Mouse (Mus musculus) intestine, postnatal 0 days (tissue): ENCODE data around the gene Naxe. TPM values are rescaled to one million over a fixed set of nuclear protein-coding genes. Genes with fewer than 3 reads are reported as not detected.

ENCODE experiments used
- ATAC-seq: fragments of 200-750 bp; cut with Nextera tagmentation; 2 replicates; pipeline ENCODE4 v1.8.0; 2017; ENCODE audit warnings: mild to moderate bottlenecking, moderate TSS enrichment, moderate library complexity
- H3K27ac ChIP-seq: fragments of 300-500 bp; sonication (generic); 2 replicates; pipeline ENCODE4 v1.5.1; 2014; ENCODE audit warnings: mild to moderate bottlenecking, low read depth, low read length, moderate library complexity
- H3K27me3 ChIP-seq: fragments of 300-500 bp; sonication (generic); replicated peaks from 2 replicates; pipeline ENCODE4 v1.6.1; 2014; ENCODE audit warnings: low read length, mixed read lengths; ENCODE audit not compliant: control insufficient read depth, insufficient read depth
- H3K36me3 ChIP-seq: fragments of 300-500 bp; sonication (generic); 2 replicates; pipeline ENCODE4 v1.6.1; 2014; ENCODE audit warnings: mild to moderate bottlenecking, moderate library complexity; ENCODE audit not compliant: control insufficient read depth, insufficient read depth
- H3K4me1 ChIP-seq: fragments of 300-500 bp; sonication (generic); replicated peaks from 2 replicates; pipeline ENCODE4 v1.6.1; 2014; ENCODE audit warnings: antibody characterized with exemption, low read length, mixed read lengths; ENCODE audit not compliant: control insufficient read depth, insufficient read depth
- H3K4me2 ChIP-seq: fragments of 300-500 bp; sonication (generic); replicated peaks from 2 replicates; pipeline ENCODE4 v1.6.1; 2014; ENCODE audit warnings: low read depth, mild to moderate bottlenecking, moderate library complexity
- H3K4me3 ChIP-seq: fragments of 300-500 bp; sonication (generic); 2 replicates; pipeline ENCODE4 v1.5.1; 2014; ENCODE audit warnings: low read depth, low read length
- H3K9ac ChIP-seq: fragments of 300-500 bp; sonication (generic); 2 replicates; pipeline ENCODE4 v1.6.1; 2014; ENCODE audit warnings: mild to moderate bottlenecking, low read depth, low read length
- H3K9me3 ChIP-seq: fragments of 300-500 bp; sonication (generic); 2 replicates; pipeline ENCODE4 v1.6.1; 2016; ENCODE audit warnings: mixed run types; ENCODE audit not compliant: control insufficient read depth
- CTCF ChIP-seq: sonication (generic); IDR thresholded peaks from 2 replicates; pipeline ENCODE4 v1.5.1; 2016; ENCODE audit warnings: low read depth, mild to moderate bottlenecking, control low read depth, antibody characterized with exemption, moderate library complexity
- WGBS: fragments of 180-500 bp; shearing (Covaris S2); extraction: QIAGEN DNeasy Blood & Tissue Kit; methylation state at CpG from one replicate; pipeline ENCODE4 v1.1.7; 2014; 5-methylcytosine and 5-hydroxymethylcytosine counted together
- polyA plus RNA-seq: library from polyadenylated mRNA; unstranded; fragments of >200 nt; fragmentation: Nextera tagmentation; extraction: Ambion mirVana; gene quantifications from 2 replicates; pipeline ENCODE4 v1.2.1, GENCODE M21; 2015

The Naxe gene
- polyA plus RNA-seq, 1 experiment from 2014 or later = 109 TPM

DNA sequence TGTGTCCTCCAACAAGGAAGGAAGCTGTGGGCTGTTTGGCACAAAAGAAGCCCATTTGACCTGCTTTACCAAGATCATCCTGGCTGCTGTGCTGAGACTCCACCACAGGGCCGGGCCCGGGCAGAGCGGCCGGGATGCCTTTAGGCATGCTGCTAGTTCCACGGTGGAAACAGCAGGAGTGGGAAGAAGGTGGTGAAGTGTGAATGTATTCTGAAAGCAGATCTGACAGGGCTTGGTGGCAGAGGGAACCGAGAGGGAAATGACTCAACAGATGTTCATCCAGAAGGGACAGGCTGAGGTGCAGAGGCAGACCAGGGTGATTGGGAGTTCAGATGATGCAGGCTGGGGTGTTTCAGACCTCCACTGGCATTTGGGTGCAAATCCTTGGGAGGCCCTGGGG lies 39.4 kb upstream of the Naxe start:
- 86% methylated on average over 6 of the region's 6 CpGs for WGBS
- ATAC-seq = no peak
- Histone ChIP-seq H3K4me2 (no peak overlapping the region), H3K9ac (no peak overlapping the region), H3K36me3 (peaks cover 55% of the 10 kb centered on the region), H3K27ac (no peak overlapping the region), H3K27me3 (no peaks in the 10 kb centered on the region), H3K4me3 (no peak overlapping the region), H3K9me3 (no peaks in the 10 kb centered on the region), H3K4me1 (no peaks in the 10 kb centered on the region)
- TF ChIP-seq CTCF = no peak

DNA sequence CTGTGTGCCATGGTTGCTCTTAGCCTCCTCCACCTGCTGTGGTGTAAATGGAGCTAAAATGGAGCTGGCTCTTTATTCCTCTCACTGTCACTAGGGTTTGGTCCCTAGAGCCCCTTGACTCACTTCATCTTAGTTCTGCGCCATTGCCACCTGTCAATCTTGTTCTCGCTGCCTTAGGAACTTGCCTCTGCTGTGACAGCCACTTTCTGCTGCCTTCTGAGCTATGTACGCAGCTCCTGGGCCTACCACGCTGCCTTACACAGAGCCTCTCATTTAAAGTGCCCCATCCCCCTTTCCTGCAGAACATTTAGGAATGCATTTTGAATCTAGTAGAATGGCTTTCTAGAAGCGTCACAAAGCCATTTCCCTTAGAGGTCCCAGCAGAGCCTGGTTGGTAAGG lies 35.8 kb upstream of the Naxe start:
- H3K4me1 ChIP-seq = no peaks in the 10 kb centered on the region
- no peaks in the 10 kb centered on the region for H3K9me3 ChIP-seq
- no peak overlapping the region for H3K4me3 ChIP-seq
- peaks cover 56% of the 10 kb centered on the region for H3K36me3 ChIP-seq
- H3K9ac ChIP-seq = no peak overlapping the region
- no peak for TF ChIP-seq CTCF
- H3K4me2 ChIP-seq = no peak overlapping the region
- 91% methylated on average over 5 of the region's 5 CpGs for WGBS
- no peaks in the 10 kb centered on the region for H3K27me3 ChIP-seq
- ATAC-seq = no peak
- no peak overlapping the region for H3K27ac ChIP-seq

DNA sequence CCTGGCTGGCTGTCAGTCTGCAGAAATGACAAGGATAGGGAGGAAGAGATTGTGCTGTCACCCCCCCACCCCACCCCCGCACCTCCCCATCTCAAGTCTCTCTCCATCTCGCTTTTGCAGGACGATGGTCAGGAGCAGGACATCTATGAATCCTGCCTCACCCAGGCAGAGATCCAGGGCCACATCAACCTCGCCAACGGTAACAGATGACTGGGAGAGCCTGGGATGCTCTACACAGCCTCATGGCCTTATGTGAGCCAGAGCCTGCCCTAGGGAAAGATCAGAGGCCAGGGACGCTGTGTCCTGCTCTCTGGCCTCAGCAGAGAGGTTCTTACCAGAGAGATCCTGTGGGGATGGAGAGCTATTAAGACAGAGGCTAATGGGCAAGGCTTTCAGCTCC lies 32.3 kb upstream of the Naxe start:
- no peak for TF ChIP-seq CTCF

DNA sequence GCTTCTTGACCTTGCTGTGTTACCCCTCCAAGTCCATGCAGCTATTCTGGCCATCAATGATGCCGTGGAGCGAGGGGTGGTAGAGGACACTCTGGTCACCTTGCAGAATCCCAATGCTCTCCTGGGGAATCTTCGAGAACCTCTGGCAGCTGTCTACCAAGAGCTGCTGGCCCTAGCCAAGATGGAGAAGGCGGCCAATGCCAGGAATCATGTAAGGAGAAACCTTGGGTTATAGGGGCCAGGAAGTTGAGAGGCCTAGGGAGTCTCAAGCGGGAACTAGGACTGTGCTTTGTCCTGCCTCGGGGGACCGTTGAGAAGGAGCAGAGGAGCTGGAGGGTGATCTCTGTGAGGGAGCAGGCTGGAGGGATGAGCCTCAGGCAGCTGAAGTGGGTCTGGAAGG lies 31.8 kb upstream of the Naxe start:
- WGBS = 95% methylated on average over 7 of the region's 7 CpGs
- no peak overlapping the region for H3K4me2 ChIP-seq
- H3K27me3 ChIP-seq = no peaks in the 10 kb centered on the region
- no peak overlapping the region for H3K27ac ChIP-seq
- no peak for ATAC-seq
- H3K9me3 ChIP-seq = no peaks in the 10 kb centered on the region
- no peaks in the 10 kb centered on the region for H3K4me1 ChIP-seq
- TF ChIP-seq CTCF = no peak
- H3K4me3 ChIP-seq = no peak overlapping the region
- peaks cover 55% of the 10 kb centered on the region for H3K36me3 ChIP-seq
- H3K9ac ChIP-seq = no peak overlapping the region

More for the DNA sequence above, 32.3 kb upstream of the Naxe start:
- Histone ChIP-seq H3K4me2 (no peak overlapping the region), H3K27ac (no peak overlapping the region), H3K9me3 (no peaks in the 10 kb centered on the region), H3K9ac (no peak overlapping the region), H3K36me3 (peaks cover 55% of the 10 kb centered on the region), H3K27me3 (no peaks in the 10 kb centered on the region), H3K4me1 (no peaks in the 10 kb centered on the region), H3K4me3 (no peak overlapping the region)
- ATAC-seq = no peak
- WGBS = 84% methylated on average over 6 of the region's 6 CpGs

DNA sequence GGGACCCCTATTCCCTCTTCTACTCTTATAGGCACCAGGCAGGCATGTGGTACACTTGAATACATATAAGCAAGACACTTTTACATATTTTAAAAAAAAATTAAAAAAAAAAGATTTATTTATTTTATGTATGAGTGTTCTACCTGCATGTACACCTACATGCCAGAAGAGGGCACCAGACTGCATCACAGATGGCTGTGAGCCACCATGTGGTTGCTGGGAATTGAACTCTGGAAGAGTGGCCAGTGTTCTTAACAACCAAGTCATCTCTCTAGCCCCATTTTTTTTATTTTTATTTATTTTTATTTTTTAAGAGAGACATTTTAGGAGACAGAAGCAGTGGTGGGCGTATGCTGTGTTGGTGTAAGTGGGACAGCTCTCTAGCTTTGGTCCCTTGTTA lies 29.4 kb upstream of the Naxe start:
- TF ChIP-seq CTCF = peak; percentile 82
- Histone ChIP-seq H3K4me2 (no peak overlapping the region), H3K27ac (no peak overlapping the region), H3K9ac (no peak overlapping the region), H3K9me3 (no peaks in the 10 kb centered on the region), H3K4me3 (no peak overlapping the region), H3K27me3 (no peaks in the 10 kb centered on the region), H3K4me1 (no peaks in the 10 kb centered on the region), H3K36me3 (peaks cover 40% of the 10 kb centered on the region)
- ATAC-seq = no peak
- WGBS = 95% methylated on average over 1 of the region's 1 CpGs

DNA sequence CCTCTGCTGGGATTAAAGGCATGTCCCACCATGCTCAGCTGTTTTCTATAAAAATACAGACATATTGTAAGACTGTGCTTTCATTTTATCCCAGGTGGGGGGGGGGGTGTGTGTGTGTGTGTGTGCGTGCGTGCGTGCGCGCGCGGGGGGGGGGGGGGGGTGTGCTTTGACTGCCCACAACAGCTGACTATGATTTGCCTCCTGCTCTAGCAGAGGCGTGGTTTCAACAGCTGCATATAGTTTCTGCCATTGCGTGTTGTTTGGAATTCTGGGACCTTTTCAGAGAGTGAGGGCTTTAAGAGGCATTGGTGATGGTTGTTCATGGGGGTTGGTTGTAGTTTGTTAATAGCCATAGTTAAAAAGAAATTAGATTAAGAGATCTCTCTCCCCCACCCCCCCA lies 27.2 kb upstream of the Naxe start:
- Histone ChIP-seq H3K9ac (no peak overlapping the region), H3K27me3 (no peaks in the 10 kb centered on the region), H3K36me3 (peaks cover 19% of the 10 kb centered on the region), H3K4me2 (no peak overlapping the region), H3K4me3 (no peak overlapping the region), H3K4me1 (0 out of 2 replicates have a peak, but pooled peaks cover 4% of the 10 kb centered on the region), H3K9me3 (no peaks in the 10 kb centered on the region), H3K27ac (no peak overlapping the region)
- no peak for TF ChIP-seq CTCF
- ATAC-seq = no peak
- WGBS = 90% methylated on average over 6 of the region's 9 CpGs

DNA sequence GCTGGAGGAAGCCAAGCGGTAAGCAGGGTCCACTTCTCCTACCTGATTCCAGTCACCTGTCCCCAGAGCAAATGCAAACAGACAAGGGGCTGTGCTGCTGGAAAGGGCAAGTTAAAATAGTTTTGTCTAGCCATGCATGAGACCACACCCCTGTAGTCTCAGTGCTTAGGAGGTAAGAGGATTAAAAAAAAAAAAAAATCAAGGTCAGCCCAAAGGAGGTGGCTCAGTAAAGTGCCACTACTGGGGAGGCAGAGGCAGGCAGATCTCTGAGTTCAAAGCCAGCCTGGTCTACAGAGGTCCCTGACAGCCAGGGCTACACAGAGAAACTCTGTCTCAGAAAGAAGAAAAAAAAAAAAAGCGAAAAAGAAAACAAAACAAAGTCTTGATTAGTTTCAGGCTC lies 25.7 kb upstream of the Naxe start:
- H3K27ac ChIP-seq = no peak overlapping the region
- no peak for TF ChIP-seq CTCF
- H3K4me2 ChIP-seq = no peak overlapping the region
- H3K36me3 ChIP-seq = peaks cover 10% of the 10 kb centered on the region
- WGBS = 97% methylated on average over 2 of the region's 2 CpGs
- no peak for ATAC-seq
- no peak overlapping the region for H3K4me3 ChIP-seq
- no peaks in the 10 kb centered on the region for H3K9me3 ChIP-seq
- H3K4me1 ChIP-seq = 0 out of 2 replicates have a peak, but pooled peaks cover 4% of the 10 kb centered on the region
- H3K27me3 ChIP-seq = no peaks in the 10 kb centered on the region
- H3K9ac ChIP-seq = no peak overlapping the region
